Mouse (Mus musculus) olfactory bulb, adult 2 months (tissue): ENCODE data around the gene Vps11.

Experiments used
- CTCF ChIP-seq: fragments of 200-500 bp; IDR thresholded peaks from 2 replicates; pipeline ENCODE4 v1.5.1; 2012; ENCODE audit warnings: low read depth, mild to moderate bottlenecking, low read length, moderate library complexity; ENCODE audit not compliant: insufficient read depth
- POLR2A ChIP-seq: fragments of 200-500 bp; IDR thresholded peaks from 2 replicates; pipeline ENCODE4 v1.6.1; 2012; ENCODE audit warnings: mild to moderate bottlenecking, low read depth, low read length, moderate library complexity; ENCODE audit not compliant: insufficient read depth

- TF ChIP-seq POLR2A (no peak), CTCF (no peak)
These were observed 9.1 kb downstream of the Vps11 start for GRCm38 (mm10) chr9:44352337-44352736.
